Mouse (Mus musculus) embryonic facial prominence, embryonic 15.5 days (tissue): ENCODE measurements around the gene Tlx3. TPM values are rescaled to one million over a fixed set of nuclear protein-coding genes. Genes with fewer than 3 reads are reported as not detected.

Experiments used
- ATAC-seq: fragments of 200-750 bp; cut with Nextera tagmentation; 2 replicates; pipeline ENCODE4 v1.8.0; 2017; ENCODE audit warnings: low read depth, moderate TSS enrichment; ENCODE audit not compliant: insufficient number of reproducible peaks, low FRiP score, low TSS enrichment
- H3K27ac ChIP-seq: fragments of 300-500 bp; sonication (generic); replicated peaks from 2 replicates; pipeline ENCODE4 v1.5.1; 2015; ENCODE audit warnings: mild to moderate bottlenecking, inconsistent platforms
- H3K27me3 ChIP-seq: fragments of 300-500 bp; sonication (generic); 2 replicates; pipeline ENCODE4 v1.6.1; 2015; ENCODE audit warnings: inconsistent platforms
- H3K36me3 ChIP-seq: fragments of 300-500 bp; sonication (generic); 2 replicates; pipeline ENCODE4 v1.6.1; 2015; ENCODE audit warnings: mild to moderate bottlenecking, inconsistent platforms
- H3K4me1 ChIP-seq: fragments of 300-500 bp; sonication (generic); 2 replicates; pipeline ENCODE4 v1.6.1; 2015; ENCODE audit warnings: inconsistent platforms
- H3K4me2 ChIP-seq: fragments of 300-500 bp; sonication (generic); replicated peaks from 2 replicates; pipeline ENCODE4 v1.6.1; 2015; ENCODE audit warnings: mild to moderate bottlenecking, inconsistent platforms
- H3K4me3 ChIP-seq: fragments of 300-500 bp; sonication (generic); replicated peaks from 2 replicates; pipeline ENCODE4 v1.5.1; 2015; ENCODE audit warnings: mild to moderate bottlenecking, inconsistent platforms
- H3K9ac ChIP-seq: fragments of 300-500 bp; sonication (generic); 2 replicates; pipeline ENCODE4 v1.6.1; 2015; ENCODE audit warnings: inconsistent platforms
- H3K9me3 ChIP-seq: fragments of 300-500 bp; sonication (generic); replicated peaks from 2 replicates; pipeline ENCODE4 v1.6.1; 2016; ENCODE audit warnings: inconsistent platforms
- WGBS: fragments of 180-500 bp; shearing (Covaris S2); methylation state at CpG from one replicate; pipeline ENCODE4 v1.1.7; 2015; 5-methylcytosine and 5-hydroxymethylcytosine counted together
- polyA plus RNA-seq: library from polyadenylated mRNA; unstranded; fragments of >200 nt; fragmentation: Nextera tagmentation; extraction: Ambion mirVana; gene quantifications from 2 replicates; pipeline ENCODE4 v1.2.1, GENCODE M21; 2015

Tlx3 gene
- polyA plus RNA-seq, 1 experiment from 2014 or later: 0.52 TPM

- H3K4me2 ChIP-seq: peak within 1 kb of the TSS; percentile 73
- H3K27me3 ChIP-seq: no peaks in the 10 kb centered on the region
- H3K27ac ChIP-seq: peak within 1 kb of the TSS; percentile 97
- H3K36me3 ChIP-seq: peaks cover 15% of the 10 kb centered on the region
- H3K9ac ChIP-seq: peak within 1 kb of the TSS; percentile 98
- WGBS: 3% methylated on average over 49 of the region's 49 CpGs
- ATAC-seq: peak; percentile 98
- peaks cover 14% of the 10 kb centered on the region for H3K4me1 ChIP-seq
- peak within 1 kb of the TSS; percentile 99 for H3K4me3 ChIP-seq
- no peaks in the 10 kb centered on the region for H3K9me3 ChIP-seq
Observed at GRCm38 (mm10) chr11:33162998-33163506, 40.3 kb downstream of the Tlx3 start, which contains the start of gene Npm1. TSS of gene Npm1 (minus strand) at chr11:33163206.

GRCm38 (mm10) chr11:33162211-33162997, 41.0 kb downstream of the Tlx3 start:
- H3K4me1 ChIP-seq: peaks cover 14% of the 10 kb centered on the region
- peak; percentile 61 for ATAC-seq
- peak overlapping the region; percentile 99 for H3K4me3 ChIP-seq
- peak overlapping the region; percentile 98 for H3K9ac ChIP-seq
- H3K4me2 ChIP-seq: peak overlapping the region; percentile 73
- H3K27ac ChIP-seq: peak overlapping the region; percentile 97
- no peaks in the 10 kb centered on the region for H3K9me3 ChIP-seq
- no peaks in the 10 kb centered on the region for H3K27me3 ChIP-seq
- peaks cover 21% of the 10 kb centered on the region for H3K36me3 ChIP-seq
- 2% methylated on average over 52 of the region's 53 CpGs for WGBS

- H3K27ac ChIP-seq: no peak overlapping the region
- H3K36me3 ChIP-seq: peaks cover 36% of the 10 kb centered on the region
- no peaks in the 10 kb centered on the region for H3K9me3 ChIP-seq
- no peak overlapping the region for H3K4me3 ChIP-seq
- peaks cover 14% of the 10 kb centered on the region for H3K4me1 ChIP-seq
- WGBS: 86% methylated on average over 3 of the region's 3 CpGs
- no peaks in the 10 kb centered on the region for H3K27me3 ChIP-seq
- H3K9ac ChIP-seq: no peak overlapping the region
- H3K4me2 ChIP-seq: no peak overlapping the region
- ATAC-seq: no peak
Observed at GRCm38 (mm10) chr11:33159741-33160140, 43.6 kb downstream of the Tlx3 start.

DNA sequence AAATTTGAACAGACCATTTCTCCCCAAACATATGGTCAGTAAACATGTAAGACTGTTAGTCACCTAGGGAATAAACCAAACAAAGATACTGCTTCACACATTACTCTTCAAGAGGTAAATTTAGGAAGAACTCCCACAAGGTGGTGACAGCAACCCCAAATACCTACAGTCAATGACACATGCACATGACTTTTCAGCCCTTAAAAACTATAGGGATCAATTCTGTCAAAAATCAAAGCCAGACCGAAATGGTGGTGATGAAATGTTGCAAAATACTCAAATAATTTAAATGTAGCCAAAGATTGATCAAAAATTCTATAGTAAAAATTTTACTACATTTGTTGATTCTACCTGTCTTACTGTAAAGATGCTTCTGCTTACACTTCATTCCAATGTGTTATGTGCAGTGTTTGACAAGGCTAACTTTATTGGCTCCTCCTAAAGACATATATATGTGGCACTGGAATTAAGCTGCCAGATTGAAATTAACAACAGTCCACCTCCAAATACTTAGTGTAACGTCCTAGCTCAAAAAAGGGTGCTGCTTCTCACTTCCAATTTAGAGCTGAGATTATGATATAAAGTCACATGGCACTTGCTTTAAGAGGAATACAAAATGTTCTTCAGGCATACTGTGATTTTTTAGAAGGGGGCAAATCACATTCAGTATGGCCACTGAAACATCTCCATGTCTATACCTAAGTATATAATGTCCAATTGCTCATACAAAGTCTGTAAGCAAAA, 45.8 kb downstream of the Tlx3 start:
- no peak for ATAC-seq
- no peak overlapping the region for H3K4me3 ChIP-seq
- H3K9ac ChIP-seq: no peak overlapping the region
- H3K27me3 ChIP-seq: no peaks in the 10 kb centered on the region
- no peak overlapping the region for H3K4me2 ChIP-seq
- peaks cover 43% of the 10 kb centered on the region for H3K36me3 ChIP-seq
- no peaks in the 10 kb centered on the region for H3K9me3 ChIP-seq
- H3K4me1 ChIP-seq: peaks cover 14% of the 10 kb centered on the region
- no peak overlapping the region for H3K27ac ChIP-seq
- 67% methylated on average over 2 of the region's 2 CpGs for WGBS

GRCm38 (mm10) chr11:33156436-33157015, 46.9 kb downstream of the Tlx3 start:
- ATAC-seq: no peak
- 79% methylated on average over 4 of the region's 4 CpGs for whole genome bisulfite sequencing
- Histone ChIP-seq H3K9me3 (no peaks in the 10 kb centered on the region), H3K27me3 (no peaks in the 10 kb centered on the region), H3K4me1 (peaks cover 9% of the 10 kb centered on the region), H3K36me3 (peaks cover 50% of the 10 kb centered on the region), H3K4me3 (no peak overlapping the region), H3K27ac (no peak overlapping the region), H3K4me2 (no peak overlapping the region), H3K9ac (no peak overlapping the region)

DNA sequence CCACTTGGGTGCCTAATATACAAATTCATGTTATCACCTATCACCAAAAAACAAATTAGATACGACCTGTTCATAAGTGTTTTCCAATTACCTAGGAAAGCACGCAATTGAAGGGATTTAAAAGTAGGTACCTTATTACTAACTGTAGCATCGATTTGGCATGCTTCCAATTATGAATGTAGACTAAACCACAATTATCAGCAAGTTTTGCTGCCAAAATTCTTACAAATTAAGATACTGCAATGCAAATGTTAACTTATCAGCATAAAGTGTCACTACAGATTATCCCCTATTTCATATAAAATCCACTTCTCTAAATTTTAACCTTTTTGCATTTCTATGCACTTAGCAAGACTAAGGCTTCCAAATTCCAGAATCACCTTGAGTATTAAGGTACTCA, 48.9 kb downstream of the Tlx3 start:
- Histone ChIP-seq H3K4me1 (no peaks in the 10 kb centered on the region), H3K9me3 (no peaks in the 10 kb centered on the region), H3K27me3 (no peaks in the 10 kb centered on the region), H3K4me3 (no peak overlapping the region), H3K27ac (no peak overlapping the region), H3K9ac (no peak overlapping the region), H3K4me2 (no peak overlapping the region), H3K36me3 (peaks cover 51% of the 10 kb centered on the region)
- 79% methylated on average over 3 of the region's 3 CpGs for WGBS
- no peak for ATAC-seq

- ATAC-seq: no peak
- H3K9ac ChIP-seq: no peak overlapping the region
- 87% methylated on average over 1 of the region's 1 CpGs for WGBS
- peaks cover 49% of the 10 kb centered on the region for H3K36me3 ChIP-seq
- H3K4me2 ChIP-seq: no peak overlapping the region
- no peak overlapping the region for H3K27ac ChIP-seq
- no peak overlapping the region for H3K4me3 ChIP-seq
- H3K9me3 ChIP-seq: no peaks in the 10 kb centered on the region
- H3K27me3 ChIP-seq: no peaks in the 10 kb centered on the region
- peaks cover 4% of the 10 kb centered on the region for H3K4me1 ChIP-seq
Observed at GRCm38 (mm10) chr11:33152997-33153396, 50.4 kb downstream of the Tlx3 start.

- H3K36me3 ChIP-seq: peaks cover 40% of the 10 kb centered on the region
- no peak overlapping the region for H3K9ac ChIP-seq
- ATAC-seq: no peak
- H3K27ac ChIP-seq: no peak overlapping the region
- H3K9me3 ChIP-seq: no peaks in the 10 kb centered on the region
- peaks cover 15% of the 10 kb centered on the region for H3K4me1 ChIP-seq
- no peaks in the 10 kb centered on the region for H3K27me3 ChIP-seq
- H3K4me2 ChIP-seq: no peak overlapping the region
- H3K4me3 ChIP-seq: no peak overlapping the region
- WGBS: 78% methylated on average over 4 of the region's 4 CpGs
Observed at GRCm38 (mm10) chr11:33151780-33152145, 51.6 kb downstream of the Tlx3 start.

GRCm38 (mm10) chr11:33151128-33151779, 52.1 kb downstream of the Tlx3 start:
- Histone ChIP-seq H3K9me3 (no peaks in the 10 kb centered on the region), H3K27me3 (no peaks in the 10 kb centered on the region), H3K9ac (no peak overlapping the region), H3K4me2 (no peak overlapping the region), H3K36me3 (peaks cover 35% of the 10 kb centered on the region), H3K4me1 (peaks cover 19% of the 10 kb centered on the region), H3K27ac (no peak overlapping the region), H3K4me3 (no peak overlapping the region)
- 75% methylated on average over 3 of the region's 3 CpGs for WGBS
- ATAC-seq: no peak
